Mouse (Mus musculus): Measurements from ENCODE around the gene Acrbp. TPM values are rescaled to one million over a fixed set of nuclear protein-coding genes. Genes with fewer than 3 reads are reported as not detected.
"Not testable (repeated sequence)": the region's sequence is repeated elsewhere in the genome, so short reads cannot be mapped to it uniquely, and the experiment has no call there.

Acrbp gene
- total RNA-seq (2021), result 10 to 100 TPM; 15.9 to 19.2 TPM
- long read RNA-seq, experiment 1, partial matches to known transcripts, result 1 of 3 reads
- long read RNA-seq, experiment 1, other reads (novel, unspliced or antisense), result 1 of 3 reads
- long read RNA-seq, experiment 2, partial matches to known transcripts, result 0 of 2 reads
- long read RNA-seq, experiment 2, other reads (novel, unspliced or antisense), result 2 of 2 reads

- Histone ChIP-seq H3K4me3 (no peak within 1 kb of the TSS), H3K27ac (no peak within 1 kb of the TSS)
- peak in 1 of 2 experiments; percentile 29 for DNase-seq (ENCODE audit: low spot score in 2 of 2)
- no peak for TF ChIP-seq CTCF (conservative IDR thresholded peaks at IDR 0.05)
Measured at GRCm38 (mm10) chr6:125049678-125050077, at the start of gene Acrbp. Gene Acrbp, plus strand, starts transcription at chr6:125049689.

- DNase-seq (ENCODE audit: low spot score in 2 of 2), result no peak
- H3K27ac ChIP-seq, result peak overlapping the region; percentile 72
- H3K4me3 ChIP-seq, result no peak overlapping the region
- TF ChIP-seq CTCF (conservative IDR thresholded peaks at IDR 0.05), result no peak
Measured at GRCm38 (mm10) chr6:125003706-125004105, 45.8 kb upstream of the Acrbp start.

- no peak overlapping the region for H3K27ac ChIP-seq
- no peak overlapping the region for H3K4me3 ChIP-seq
- DNase-seq (ENCODE audit: low spot score in 2 of 2), result no peak
- TF ChIP-seq CTCF (conservative IDR thresholded peaks at IDR 0.05), result no peak
Measured at GRCm38 (mm10) chr6:125005086-125005485, 44.4 kb upstream of the Acrbp start.

- DNase-seq (ENCODE audit: low spot score in 2 of 2), result no peak
- no peak for TF ChIP-seq CTCF (conservative IDR thresholded peaks at IDR 0.05)
- Histone ChIP-seq H3K4me3 (peak overlapping the region; percentile 68), H3K27ac (peak overlapping the region; percentile 89)
Measured at GRCm38 (mm10) chr6:125008060-125008459, 41.4 kb upstream of the Acrbp start.

GRCm38 (mm10) chr6:125008586-125009128 is 40.8 kb upstream of the Acrbp start:
- Histone ChIP-seq H3K4me3 (peak overlapping the region; percentile 68), H3K27ac (peak overlapping the region; percentile 98)
- peak; percentile 98 to 99 for DNase-seq (ENCODE audit: low spot score in 2 of 2)
- no peak for TF ChIP-seq CTCF (conservative IDR thresholded peaks at IDR 0.05)

GRCm38 (mm10) chr6:125009129-125009180 is 40.5 kb upstream of the Acrbp start, which contains the start of gene Zfp384:
Gene Zfp384, plus strand, starts transcription at chr6:125009145.
- H3K27ac ChIP-seq, result peak within 1 kb of the TSS; percentile 98
- no peak for DNase-seq (ENCODE audit: low spot score in 2 of 2)
- no peak for TF ChIP-seq CTCF (conservative IDR thresholded peaks at IDR 0.05)
- H3K4me3 ChIP-seq, result peak within 1 kb of the TSS; percentile 68

- Histone ChIP-seq H3K4me3 (peak overlapping the region; percentile 68), H3K27ac (peak overlapping the region; percentile 98)
- TF ChIP-seq CTCF (conservative IDR thresholded peaks at IDR 0.05), result no peak
- DNase-seq (ENCODE audit: low spot score in 2 of 2), result peak; percentile 67 to 68
Measured at GRCm38 (mm10) chr6:125009181-125010073, 40.1 kb upstream of the Acrbp start.

- DNase-seq (ENCODE audit: low spot score in 2 of 2), result no peak
- no peak for TF ChIP-seq CTCF (conservative IDR thresholded peaks at IDR 0.05)
- Histone ChIP-seq H3K4me3 (no peak overlapping the region), H3K27ac (no peak overlapping the region)
Measured at GRCm38 (mm10) chr6:125017682-125018081, 31.8 kb upstream of the Acrbp start.

GRCm38 (mm10) chr6:125030532-125030931 is 19.0 kb upstream of the Acrbp start:
- not testable (repeated sequence) for H3K27ac ChIP-seq; DNase-seq (ENCODE audit: low spot score in 2 of 2); H3K4me3 ChIP-seq
- peak; percentile 84 for TF ChIP-seq CTCF (conservative IDR thresholded peaks at IDR 0.05)

GRCm38 (mm10) chr6:125031604-125032003 is 17.9 kb upstream of the Acrbp start:
- Histone ChIP-seq H3K4me3 (no peak overlapping the region), H3K27ac (peak overlapping the region; percentile 32; the same call in 1 of the 2 replicates)
- no peak for TF ChIP-seq CTCF (conservative IDR thresholded peaks at IDR 0.05)
- DNase-seq (ENCODE audit: low spot score in 2 of 2), result no peak

- H3K27ac ChIP-seq, result peak overlapping the region; percentile 79
- no peak for TF ChIP-seq CTCF (conservative IDR thresholded peaks at IDR 0.05)
- H3K4me3 ChIP-seq, result no peak overlapping the region; the same call in 1 of the 2 replicates
- DNase-seq (ENCODE audit: low spot score in 2 of 2), result no peak
Measured at GRCm38 (mm10) chr6:125038666-125039065, 10.8 kb upstream of the Acrbp start.

GRCm38 (mm10) chr6:125039131-125039530 is 10.4 kb upstream of the Acrbp start:
- DNase-seq (ENCODE audit: low spot score in 2 of 2), result no peak
- peak overlapping the region; percentile 79 for H3K4me3 ChIP-seq
- no peak for TF ChIP-seq CTCF (conservative IDR thresholded peaks at IDR 0.05)
- H3K27ac ChIP-seq, result peak overlapping the region; percentile 79

GRCm38 (mm10) chr6:125039533-125040153 is 9.8 kb upstream of the Acrbp start, which contains the start of gene Ing4:
Gene Ing4, plus strand, starts transcription at chr6:125039760.
- peak; percentile 85 to 93 for DNase-seq (ENCODE audit: low spot score in 2 of 2)
- Histone ChIP-seq H3K4me3 (peak within 1 kb of the TSS; percentile 79), H3K27ac (peak within 1 kb of the TSS; percentile 88)
- no peak for TF ChIP-seq CTCF (conservative IDR thresholded peaks at IDR 0.05)

All from layer of hippocampus, adult 2 months (tissue).